Mouse (Mus musculus): ENCODE data around the gene Ly6g6e. TPM values are rescaled to one million over a fixed set of nuclear protein-coding genes. Genes with fewer than 3 reads are reported as not detected.
A peak's percentile ranks its signal among the peaks of the same experiment; 100 is the strongest.

Ly6g6e gene
- polyA plus RNA-seq, 1 experiment from 2014 or later: 0.81 TPM

DNA sequence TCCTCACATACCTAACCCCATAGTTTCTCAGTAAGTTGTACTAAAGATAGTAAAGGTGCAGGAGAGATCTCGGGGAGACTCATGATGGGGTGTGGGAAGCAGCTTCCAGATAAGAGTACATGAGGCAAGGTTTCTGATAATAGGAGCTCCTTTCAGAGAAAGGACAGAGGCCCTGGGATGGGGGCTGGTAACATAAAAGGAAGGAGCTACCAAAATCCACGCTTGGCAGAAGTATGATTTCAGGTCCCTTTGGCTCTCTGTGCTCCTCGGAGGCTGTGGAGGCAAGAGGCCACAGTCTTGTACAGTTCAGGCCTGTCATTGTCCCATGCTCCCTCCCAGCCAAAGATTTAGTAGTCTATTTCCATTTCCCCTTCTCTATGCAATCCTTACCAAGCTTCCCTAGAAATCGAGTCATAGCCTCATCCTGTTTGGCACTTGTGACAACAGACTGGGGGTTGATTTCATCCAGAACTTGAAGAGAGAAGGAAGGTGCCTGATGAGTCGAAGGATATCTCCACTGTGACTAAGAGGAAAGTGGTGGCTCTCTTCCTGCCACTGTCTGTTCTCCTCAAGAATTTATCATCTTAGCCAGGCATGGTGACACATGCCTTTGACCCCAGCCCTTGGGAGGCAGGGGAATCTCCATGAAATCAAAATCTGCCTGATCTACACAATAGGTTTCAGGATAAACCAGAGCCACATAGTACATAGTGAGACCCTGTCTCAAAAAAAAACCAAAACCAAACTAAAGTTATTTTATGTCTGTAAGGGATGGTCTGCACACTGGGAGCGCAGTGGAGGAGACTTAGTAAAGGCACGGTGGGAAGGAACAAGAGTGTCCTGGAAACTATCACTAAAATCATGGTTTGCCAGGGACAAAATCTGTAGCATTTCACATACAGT is 31.5 kb upstream of the Ly6g6e start:
- H3K27me3 ChIP-seq (ENCODE audit: low read depth, poor library complexity, severe bottlenecking): no peaks in the 10 kb centered on the region
- peak; percentile 28 for DNase-seq (ENCODE audit: low spot score)
- H3K27ac ChIP-seq: peak overlapping the region; percentile 97
- peaks cover 55% of the 10 kb centered on the region for H3K4me1 ChIP-seq
- H3K36me3 ChIP-seq: no peaks in the 10 kb centered on the region
- no peaks in the 10 kb centered on the region for H3K9me3 ChIP-seq (replicated peaks)
- H3K4me3 ChIP-seq: peak overlapping the region; percentile 70
- 86% methylated on average over 7 of the region's 7 CpGs for WGBS

DNA sequence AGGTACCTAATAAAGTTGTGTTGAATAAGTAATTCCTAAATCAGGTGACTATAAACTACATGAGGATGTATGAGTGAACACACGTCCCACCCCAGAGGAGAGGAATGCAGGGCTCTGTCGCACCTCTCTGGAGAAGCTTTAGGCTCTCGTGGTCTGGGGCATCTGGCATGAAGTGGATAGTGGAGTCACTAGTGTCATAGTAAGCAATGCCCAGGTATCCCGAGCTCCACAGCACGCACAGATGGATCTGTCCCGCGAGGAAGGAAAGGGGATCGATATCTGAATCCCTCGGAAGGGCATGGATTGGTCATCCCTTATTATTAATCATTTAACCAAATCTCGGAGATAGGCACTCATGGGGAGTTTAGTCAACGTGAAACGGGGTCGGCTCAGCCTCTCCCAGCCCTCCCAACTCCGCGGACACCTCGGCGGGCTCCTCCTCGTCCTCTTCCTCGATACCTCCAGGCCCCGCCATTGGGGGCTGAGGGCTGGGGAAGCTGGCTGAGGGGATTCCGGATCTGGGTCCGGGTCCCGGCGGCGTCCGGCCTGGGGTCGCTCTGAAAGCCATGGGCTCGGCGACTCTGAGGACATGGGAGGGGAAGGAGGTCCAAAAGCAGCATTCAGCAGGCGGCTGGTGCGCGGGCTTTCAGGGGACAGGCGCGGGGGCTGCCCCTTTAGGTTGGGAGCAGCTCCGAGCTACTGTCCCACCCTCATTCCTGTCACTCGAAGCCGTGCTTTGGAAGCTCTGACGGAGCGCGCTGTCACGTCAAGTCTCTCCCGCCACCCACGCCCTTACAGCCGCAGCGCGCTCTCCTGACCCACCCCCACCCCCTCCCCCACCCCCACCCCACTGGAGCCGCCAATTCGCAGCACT is 30.7 kb upstream of the Ly6g6e start:
- Histone ChIP-seq H3K27ac (peak overlapping the region; percentile 97), H3K36me3 (no peaks in the 10 kb centered on the region), H3K4me1 (peaks cover 64% of the 10 kb centered on the region), H3K27me3 (ENCODE audit: low read depth, poor library complexity, severe bottlenecking) (no peaks in the 10 kb centered on the region), H3K9me3 (replicated peaks) (no peaks in the 10 kb centered on the region), H3K4me3 (peak overlapping the region; percentile 70)
- 5% methylated on average over 48 of the region's 48 CpGs for WGBS
- no peak for DNase-seq (ENCODE audit: low spot score)

DNA sequence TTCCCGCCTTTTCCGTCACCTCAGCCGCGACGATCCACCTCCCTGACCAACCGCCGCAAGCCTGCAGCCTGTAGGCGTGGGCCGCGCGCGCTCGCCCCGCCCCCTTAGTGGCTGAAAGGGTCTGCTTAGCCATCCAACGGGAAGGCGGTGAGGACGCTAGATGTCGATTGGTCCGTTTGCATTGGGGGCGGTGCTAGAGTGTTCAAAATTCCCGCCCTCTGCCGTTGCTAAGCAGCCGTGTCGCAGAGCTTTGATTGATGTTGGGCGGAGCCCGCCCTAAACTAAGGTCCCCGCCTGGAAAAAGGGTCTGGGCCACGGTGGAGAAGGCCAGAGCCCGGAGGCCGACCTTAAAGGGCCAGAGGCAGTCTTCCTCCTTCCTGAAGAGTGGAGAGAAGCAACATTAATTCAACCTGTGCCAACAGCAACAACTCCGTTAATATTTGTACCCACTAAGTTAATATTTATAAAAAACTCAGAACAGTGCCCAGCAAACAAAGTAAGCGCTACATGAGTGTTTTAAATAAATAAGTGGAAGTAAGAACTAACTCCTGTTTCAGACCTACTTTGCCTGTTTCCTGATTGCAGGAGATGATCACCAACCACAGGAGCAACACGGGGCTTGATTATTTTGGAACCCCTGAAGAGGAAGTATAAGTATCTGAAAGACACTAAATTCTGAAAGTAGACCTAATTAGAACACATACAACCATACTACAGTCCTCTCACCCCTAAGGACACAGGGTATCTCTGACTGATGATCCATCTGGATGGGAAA is 29.8 kb upstream of the Ly6g6e start, which contains the start of gene Msh5:
Gene Msh5, minus strand, starts transcription at position 65 of the 775 bp plus-strand sequence.
- H3K4me3 ChIP-seq: peak within 1 kb of the TSS; percentile 70
- H3K9me3 ChIP-seq (replicated peaks): no peaks in the 10 kb centered on the region
- no peaks in the 10 kb centered on the region for H3K36me3 ChIP-seq
- WGBS: 3% methylated on average over 33 of the region's 33 CpGs
- peaks cover 72% of the 10 kb centered on the region for H3K4me1 ChIP-seq
- DNase-seq (ENCODE audit: low spot score): peak; percentile 99
- no peaks in the 10 kb centered on the region for H3K27me3 ChIP-seq (ENCODE audit: low read depth, poor library complexity, severe bottlenecking)
- H3K27ac ChIP-seq: peak within 1 kb of the TSS; percentile 97

GRCm38 (mm10) chr17:35047688-35048087 is 29.0 kb upstream of the Ly6g6e start:
- 52% methylated on average over 1 of the region's 1 CpGs for WGBS
- H3K9me3 ChIP-seq (replicated peaks): no peaks in the 10 kb centered on the region
- peaks cover 81% of the 10 kb centered on the region for H3K4me1 ChIP-seq
- peak overlapping the region; percentile 97 for H3K27ac ChIP-seq
- H3K27me3 ChIP-seq (ENCODE audit: low read depth, poor library complexity, severe bottlenecking): no peaks in the 10 kb centered on the region
- DNase-seq (ENCODE audit: low spot score): no peak
- no peak overlapping the region for H3K4me3 ChIP-seq
- H3K36me3 ChIP-seq: peaks cover 6% of the 10 kb centered on the region

GRCm38 (mm10) chr17:35048149-35048931 is 28.4 kb upstream of the Ly6g6e start:
- no peaks in the 10 kb centered on the region for H3K27me3 ChIP-seq (ENCODE audit: low read depth, poor library complexity, severe bottlenecking)
- H3K9me3 ChIP-seq (replicated peaks): no peaks in the 10 kb centered on the region
- H3K36me3 ChIP-seq: peaks cover 13% of the 10 kb centered on the region
- peaks cover 81% of the 10 kb centered on the region for H3K4me1 ChIP-seq
- 41% methylated on average over 11 of the region's 11 CpGs for WGBS
- no peak overlapping the region for H3K4me3 ChIP-seq
- DNase-seq (ENCODE audit: low spot score): no peak
- H3K27ac ChIP-seq: peak overlapping the region; percentile 97

- Histone ChIP-seq H3K36me3 (peaks cover 19% of the 10 kb centered on the region), H3K27ac (peak overlapping the region; percentile 95), H3K27me3 (ENCODE audit: low read depth, poor library complexity, severe bottlenecking) (no peaks in the 10 kb centered on the region), H3K9me3 (replicated peaks) (no peaks in the 10 kb centered on the region), H3K4me3 (no peak overlapping the region), H3K4me1 (peaks cover 80% of the 10 kb centered on the region)
- DNase-seq (ENCODE audit: low spot score): no peak
- 85% methylated on average over 5 of the region's 5 CpGs for WGBS
These were observed 27.7 kb upstream of the Ly6g6e start for GRCm38 (mm10) chr17:35048932-35049440.

DNA sequence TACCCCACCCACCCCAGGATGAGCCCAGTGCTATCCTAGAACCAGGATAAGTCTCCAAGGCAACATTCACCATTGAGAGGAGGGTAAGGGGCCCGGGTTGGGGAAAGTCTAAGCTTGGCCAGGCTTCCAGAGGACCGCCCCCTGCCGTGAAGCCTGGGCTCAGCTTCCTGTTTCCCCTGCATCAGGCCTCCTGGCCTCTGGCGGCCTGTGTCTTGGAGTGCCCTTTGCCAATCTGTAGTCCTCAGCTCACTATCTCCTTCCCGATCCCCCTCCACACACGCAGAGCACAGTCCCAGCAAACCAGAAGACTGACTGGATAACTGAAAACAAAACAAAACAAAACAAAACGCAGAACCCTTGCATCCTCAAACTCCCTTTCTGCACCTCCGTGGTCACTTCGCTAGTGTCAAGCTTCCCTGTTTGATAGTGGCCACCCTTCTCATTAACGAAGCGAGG is 27.1 kb upstream of the Ly6g6e start, which contains the start of gene Clic1:
Gene Clic1, plus strand, starts transcription at position 406 of the 456 bp plus-strand sequence.
- Histone ChIP-seq H3K27me3 (ENCODE audit: low read depth, poor library complexity, severe bottlenecking) (no peaks in the 10 kb centered on the region), H3K9me3 (replicated peaks) (no peaks in the 10 kb centered on the region), H3K27ac (peak within 1 kb of the TSS; percentile 95), H3K4me1 (peaks cover 77% of the 10 kb centered on the region), H3K36me3 (peaks cover 25% of the 10 kb centered on the region), H3K4me3 (peak within 1 kb of the TSS; percentile 76)
- 2% methylated on average over 11 of the region's 11 CpGs for WGBS
- peak; percentile 83 for DNase-seq (ENCODE audit: low spot score)

DNA sequence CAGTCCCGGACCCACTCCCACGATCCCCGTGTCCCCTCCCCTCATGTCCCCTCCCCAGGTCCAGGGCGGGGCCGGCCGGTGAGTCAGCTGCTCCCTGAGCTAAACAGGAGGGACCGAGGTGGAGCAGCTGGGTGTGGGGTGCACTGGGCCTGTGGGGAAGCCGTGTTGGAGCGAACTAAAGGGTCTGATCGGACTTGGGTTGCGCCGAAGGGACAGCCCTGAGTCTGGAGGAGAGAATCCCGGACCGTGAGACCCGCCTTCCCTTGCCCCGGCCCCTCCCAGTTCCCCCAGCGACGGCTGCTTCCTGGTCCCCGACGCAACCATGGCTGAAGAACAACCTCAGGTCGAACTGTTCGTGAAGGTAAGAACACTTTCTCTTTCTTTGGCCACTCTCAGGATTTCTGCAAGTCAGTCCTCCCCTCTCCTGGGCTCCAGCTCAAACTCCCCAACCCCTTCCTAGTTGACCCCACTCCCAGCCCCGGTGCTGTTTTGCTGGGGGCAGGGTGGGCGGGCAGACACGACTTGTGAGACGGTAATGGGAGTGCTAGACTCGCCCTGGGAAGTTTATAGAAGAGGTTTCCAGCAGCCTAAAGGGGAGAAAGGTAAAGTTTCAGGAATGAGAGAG is 26.5 kb upstream of the Ly6g6e start:
- DNase-seq (ENCODE audit: low spot score): peak; percentile 81
- H3K9me3 ChIP-seq (replicated peaks): no peaks in the 10 kb centered on the region
- H3K4me3 ChIP-seq: peak overlapping the region; percentile 76
- 1% methylated on average over 27 of the region's 27 CpGs for WGBS
- H3K4me1 ChIP-seq: peaks cover 72% of the 10 kb centered on the region
- peaks cover 32% of the 10 kb centered on the region for H3K36me3 ChIP-seq
- peak overlapping the region; percentile 95 for H3K27ac ChIP-seq
- H3K27me3 ChIP-seq (ENCODE audit: low read depth, poor library complexity, severe bottlenecking): no peaks in the 10 kb centered on the region

DNA sequence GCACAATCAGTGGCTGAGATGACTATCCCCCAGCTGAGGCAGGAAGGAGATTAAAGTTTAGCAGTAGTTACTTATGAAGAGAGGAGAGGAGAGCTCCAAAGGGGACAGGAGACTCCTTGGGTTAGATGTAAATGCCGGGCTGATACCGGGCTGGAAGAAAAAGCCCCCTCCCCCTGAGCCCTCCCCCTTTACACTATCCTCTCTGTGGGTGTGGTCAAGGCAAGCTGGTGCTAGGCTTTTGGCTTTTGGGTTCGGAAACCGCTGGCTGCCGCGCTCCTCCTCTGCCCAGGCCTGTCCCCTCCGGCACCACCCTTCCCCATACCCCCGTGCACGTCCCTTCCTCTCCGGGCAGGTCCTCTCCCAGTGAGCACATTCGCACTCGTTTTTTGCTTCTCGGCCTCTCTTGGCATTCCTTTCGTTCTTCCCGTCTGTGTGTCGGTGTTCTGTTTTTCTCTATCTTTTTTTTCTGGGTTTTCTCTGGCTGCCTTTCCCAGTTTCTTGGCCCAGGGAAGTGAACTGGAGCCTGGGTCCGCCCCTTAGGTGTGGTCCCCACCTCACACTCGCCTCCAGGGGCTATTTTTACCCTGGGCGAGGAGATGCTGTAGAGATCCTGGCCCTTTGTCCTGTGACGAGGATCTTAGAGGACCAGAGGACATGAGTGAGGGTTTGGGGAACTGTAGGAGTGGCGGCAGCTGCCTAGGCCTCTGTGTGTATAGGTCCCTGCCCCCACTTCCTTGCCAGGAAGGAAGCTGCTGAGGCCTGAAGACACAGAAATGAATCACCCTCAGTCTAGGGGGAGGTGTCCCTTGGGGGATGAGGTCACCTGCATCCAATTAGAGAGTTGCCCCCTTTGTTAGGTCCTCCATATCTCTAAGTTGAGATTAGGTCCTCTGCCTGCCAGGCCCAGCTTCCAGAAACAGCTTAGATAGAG is 25.3 kb upstream of the Ly6g6e start:
- peak; percentile 75 for DNase-seq (ENCODE audit: low spot score)
- WGBS: under 1% methylated on average over 21 of the region's 21 CpGs
- H3K4me1 ChIP-seq: peaks cover 61% of the 10 kb centered on the region
- no peaks in the 10 kb centered on the region for H3K9me3 ChIP-seq (replicated peaks)
- peaks cover 43% of the 10 kb centered on the region for H3K36me3 ChIP-seq
- H3K4me3 ChIP-seq: peak overlapping the region; percentile 76
- no peaks in the 10 kb centered on the region for H3K27me3 ChIP-seq (ENCODE audit: low read depth, poor library complexity, severe bottlenecking)
- H3K27ac ChIP-seq: peak overlapping the region; percentile 95

- no peak for DNase-seq (ENCODE audit: low spot score)
- H3K4me3 ChIP-seq: peak overlapping the region; percentile 76
- H3K27me3 ChIP-seq (ENCODE audit: low read depth, poor library complexity, severe bottlenecking): no peaks in the 10 kb centered on the region
- H3K9me3 ChIP-seq (replicated peaks): no peaks in the 10 kb centered on the region
- peaks cover 53% of the 10 kb centered on the region for H3K4me1 ChIP-seq
- 84% methylated on average over 12 of the region's 12 CpGs for WGBS
- H3K36me3 ChIP-seq: peaks cover 52% of the 10 kb centered on the region
- peak overlapping the region; percentile 95; the same call in 1 of the 2 replicates for H3K27ac ChIP-seq
These were observed 24.4 kb upstream of the Ly6g6e start for GRCm38 (mm10) chr17:35052271-35052798.

All from limb, embryonic 10.5 days (tissue).